Mouse (Mus musculus): ENCODE measurements at regions not wholly inside any gene's neighbourhood (a gene's known extent, or its start where the extent isn't known, plus 50 kb on each side); places are given as distances from the start of the nearest gene placed in this dataset.
A peak's percentile ranks its signal among the peaks of the same experiment; 100 is the strongest.

DNA sequence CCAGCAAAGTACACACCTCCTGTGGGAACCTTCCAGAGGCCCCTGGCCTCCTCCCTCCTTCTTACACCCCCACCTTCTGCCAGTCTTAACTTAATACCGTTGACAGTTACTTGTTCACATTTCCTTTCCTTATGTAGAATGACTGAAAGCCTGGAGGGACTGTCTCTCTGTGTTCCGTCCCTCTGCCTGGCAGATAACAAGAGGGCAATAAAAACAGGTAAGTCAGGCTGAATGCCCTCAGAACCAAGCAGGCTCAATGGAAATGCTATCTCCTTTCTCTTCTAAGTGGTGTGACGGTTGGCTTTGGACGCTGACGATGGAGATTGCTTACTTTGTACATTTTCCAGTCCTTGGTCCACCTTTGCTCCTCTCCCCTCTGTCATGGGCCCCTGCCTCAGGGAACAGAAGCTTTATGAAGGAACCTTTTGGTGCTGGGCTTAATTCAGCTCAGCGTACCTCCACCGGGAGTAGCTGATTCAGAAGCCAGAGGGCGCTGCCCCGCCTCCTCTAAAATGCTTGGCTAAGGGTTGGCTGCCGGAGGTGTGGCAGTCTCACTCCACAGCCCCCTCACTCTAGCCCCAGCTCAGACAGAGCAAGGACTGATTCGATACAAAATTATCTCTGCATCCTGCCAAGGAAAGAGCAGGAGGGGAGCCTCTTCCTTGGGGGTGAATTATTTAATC, 85.0 kb downstream of the 4930564D02Rik start:
- no peak overlapping the region for H3K4me3 ChIP-seq (ENCODE audit: low read depth, low read length)
- TF ChIP-seq CTCF (IDR thresholded peaks at IDR 0.05; ENCODE audit: low read depth) (peak; percentile 59), EP300 (IDR thresholded peaks at IDR 0.05; ENCODE audit: low read depth) (no peak)
- H3K9me3 ChIP-seq (replicated peaks; ENCODE audit: control insufficient read depth, low read length), result no peaks in the 10 kb centered on the region
- H3K27ac ChIP-seq (ENCODE audit: low read depth), result no peak overlapping the region
- no peaks in the 10 kb centered on the region for H3K4me1 ChIP-seq (ENCODE audit: control insufficient read depth, insufficient read depth)
- peak; percentile 51; the same call in 1 of the 2 replicates for ATAC-seq (ENCODE audit: insufficient read depth, low read depth)
- H3K9ac ChIP-seq (replicated peaks; ENCODE audit: low read depth, low read length), result no peak overlapping the region
- DNase-seq (ENCODE audit: low spot score), result peak; percentile 40
- H3K36me3 ChIP-seq (replicated peaks; ENCODE audit: control insufficient read depth, insufficient read depth, low read length), result no peaks in the 10 kb centered on the region
- WGBS, result 17% methylated on average over 11 of the region's 11 CpGs
- H3K27me3 ChIP-seq (ENCODE audit: control insufficient read depth, insufficient read depth, low read length), result no peaks in the 10 kb centered on the region
- H3K4me2 ChIP-seq (ENCODE audit: low read depth, low read length), result no peak overlapping the region

DNA sequence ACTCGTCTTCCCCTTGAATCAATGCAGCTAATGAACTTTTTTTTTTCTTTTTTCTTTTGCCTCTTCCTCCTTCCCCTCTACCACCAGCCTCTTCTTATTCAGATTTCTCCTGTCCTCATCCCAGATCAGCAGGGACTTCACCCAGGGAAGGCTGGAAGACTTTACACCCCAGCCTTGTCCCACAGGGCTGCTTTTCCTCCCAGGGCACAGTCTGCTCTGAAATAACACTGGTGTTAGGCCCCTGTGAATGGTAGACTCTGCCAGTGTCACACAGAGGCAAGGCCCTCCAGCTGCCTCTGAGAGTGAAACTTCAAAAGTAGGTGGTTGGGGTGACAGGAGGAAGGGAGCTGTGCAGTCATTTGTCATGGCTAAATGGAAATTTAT, 85.5 kb downstream of the 4930564D02Rik start:
- H3K9me3 ChIP-seq (replicated peaks; ENCODE audit: control insufficient read depth, low read length), result no peaks in the 10 kb centered on the region
- no peak overlapping the region for H3K9ac ChIP-seq (replicated peaks; ENCODE audit: low read depth, low read length)
- TF ChIP-seq EP300 (IDR thresholded peaks at IDR 0.05; ENCODE audit: low read depth), result no peak
- no peak for TF ChIP-seq CTCF (IDR thresholded peaks at IDR 0.05; ENCODE audit: low read depth)
- H3K4me1 ChIP-seq (ENCODE audit: control insufficient read depth, insufficient read depth), result no peaks in the 10 kb centered on the region
- H3K36me3 ChIP-seq (replicated peaks; ENCODE audit: control insufficient read depth, insufficient read depth, low read length), result no peaks in the 10 kb centered on the region
- ATAC-seq (ENCODE audit: insufficient read depth, low read depth) (no peak), DNase-seq (ENCODE audit: low spot score) (no peak)
- H3K4me2 ChIP-seq (ENCODE audit: low read depth, low read length), result no peak overlapping the region
- H3K27me3 ChIP-seq (ENCODE audit: control insufficient read depth, insufficient read depth, low read length), result no peaks in the 10 kb centered on the region
- WGBS, result 17% methylated on average over 1 of the region's 1 CpGs
- no peak overlapping the region for H3K27ac ChIP-seq (ENCODE audit: low read depth)
- H3K4me3 ChIP-seq (ENCODE audit: low read depth, low read length), result no peak overlapping the region

DNA sequence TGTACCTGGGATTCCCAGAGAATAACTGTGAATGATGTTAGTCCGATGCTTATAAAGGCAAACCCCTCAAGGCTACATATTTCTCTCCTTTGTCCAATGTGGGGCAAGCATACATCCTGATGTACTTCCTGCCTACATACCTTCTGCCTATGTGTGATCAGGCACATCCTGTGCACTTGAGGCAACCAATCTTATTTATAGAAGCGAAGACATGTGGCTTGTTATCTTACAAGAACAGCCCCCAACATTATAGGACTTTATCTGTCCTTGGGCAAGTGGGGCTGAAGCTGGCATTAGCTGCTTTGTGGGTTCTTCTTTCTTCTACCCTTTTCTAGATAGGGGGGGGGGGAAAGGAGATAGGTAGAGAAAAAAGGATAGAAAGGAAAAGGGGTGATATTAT, 91.7 kb downstream of the 4930564D02Rik start:
- no peak for ATAC-seq (ENCODE audit: insufficient read depth, low read depth)
- TF ChIP-seq EP300 (IDR thresholded peaks at IDR 0.05; ENCODE audit: low read depth) (no peak), CTCF (IDR thresholded peaks at IDR 0.05; ENCODE audit: low read depth) (no peak)
- 51% methylated on average over 2 of the region's 2 CpGs for WGBS

DNA sequence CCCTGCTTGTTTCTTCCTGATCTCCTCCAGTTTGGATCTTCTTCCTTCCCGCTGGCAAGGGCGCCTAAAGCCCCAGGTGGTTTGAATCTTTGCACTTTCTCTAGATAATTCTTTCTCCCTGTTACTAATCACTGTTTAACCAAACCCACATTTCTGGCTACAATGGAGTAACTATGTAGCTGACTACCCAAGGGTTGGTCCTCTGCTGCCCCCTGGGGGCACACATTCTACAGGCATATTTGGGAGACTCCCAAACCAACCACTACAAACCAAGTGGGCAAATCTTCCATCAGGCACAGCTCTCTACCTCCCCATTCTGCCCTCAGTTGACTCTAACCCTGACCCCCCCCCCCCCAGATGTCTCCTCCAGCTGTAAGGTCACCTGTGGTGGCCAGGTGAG, 98.7 kb downstream of the 4930564D02Rik start:
- Histone ChIP-seq H3K27me3 (ENCODE audit: control insufficient read depth, insufficient read depth, low read length) (no peaks in the 10 kb centered on the region), H3K9me3 (replicated peaks; ENCODE audit: control insufficient read depth, low read length) (peaks cover 2% of the 10 kb centered on the region; the same call in 1 of the 2 replicates), H3K9ac (replicated peaks; ENCODE audit: low read depth, low read length) (no peak overlapping the region), H3K4me1 (ENCODE audit: control insufficient read depth, insufficient read depth) (no peaks in the 10 kb centered on the region), H3K4me2 (ENCODE audit: low read depth, low read length) (no peak overlapping the region), H3K4me3 (ENCODE audit: low read depth, low read length) (no peak overlapping the region), H3K36me3 (replicated peaks; ENCODE audit: control insufficient read depth, insufficient read depth, low read length) (no peaks in the 10 kb centered on the region), H3K27ac (ENCODE audit: low read depth) (no peak overlapping the region)
- 45% methylated on average over 2 of the region's 2 CpGs for WGBS
- TF ChIP-seq EP300 (IDR thresholded peaks at IDR 0.05; ENCODE audit: low read depth), result no peak
- peak; percentile 76 for TF ChIP-seq CTCF (IDR thresholded peaks at IDR 0.05; ENCODE audit: low read depth)
- DNase-seq (ENCODE audit: low spot score) (peak; percentile 56), ATAC-seq (ENCODE audit: insufficient read depth, low read depth) (no peak)

More for the DNA sequence above, 91.7 kb downstream of the 4930564D02Rik start:
- Histone ChIP-seq H3K9me3 (replicated peaks; ENCODE audit: control insufficient read depth, low read length) (no peaks in the 10 kb centered on the region), H3K9ac (replicated peaks; ENCODE audit: low read depth, low read length) (no peak overlapping the region), H3K27ac (ENCODE audit: low read depth) (no peak overlapping the region), H3K27me3 (ENCODE audit: control insufficient read depth, insufficient read depth, low read length) (no peaks in the 10 kb centered on the region), H3K4me3 (ENCODE audit: low read depth, low read length) (no peak overlapping the region), H3K4me1 (ENCODE audit: control insufficient read depth, insufficient read depth) (no peaks in the 10 kb centered on the region), H3K36me3 (replicated peaks; ENCODE audit: control insufficient read depth, insufficient read depth, low read length) (no peaks in the 10 kb centered on the region), H3K4me2 (ENCODE audit: low read depth, low read length) (no peak overlapping the region)
- no peak for DNase-seq (ENCODE audit: low spot score)

DNA sequence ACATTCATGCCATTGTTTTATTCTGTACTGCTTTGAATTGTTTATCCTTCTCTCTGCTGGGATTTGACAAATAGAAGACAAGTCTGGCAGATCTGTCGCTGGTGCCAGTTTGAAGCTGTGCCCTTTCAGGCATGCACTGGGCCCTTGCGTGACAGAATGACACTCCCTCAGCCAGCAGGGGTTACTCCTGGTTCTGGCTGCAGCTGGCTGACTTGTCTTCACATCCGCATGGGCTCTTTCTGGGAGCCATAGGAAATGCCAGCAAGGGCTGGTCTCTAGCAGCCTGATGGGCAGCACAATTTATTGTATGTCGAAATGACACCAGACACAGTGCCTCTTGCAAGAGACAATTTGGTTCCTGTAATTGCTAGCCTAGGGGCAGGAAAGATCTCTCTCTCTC, 102.5 kb downstream of the 4930564D02Rik start:
- no peaks in the 10 kb centered on the region for H3K36me3 ChIP-seq (replicated peaks; ENCODE audit: control insufficient read depth, insufficient read depth, low read length)
- no peak for DNase-seq (ENCODE audit: low spot score)
- no peak overlapping the region for H3K4me3 ChIP-seq (ENCODE audit: low read depth, low read length)
- 50% methylated on average over 4 of the region's 4 CpGs for WGBS
- no peak for ATAC-seq (ENCODE audit: insufficient read depth, low read depth)
- no peak overlapping the region for H3K27ac ChIP-seq (ENCODE audit: low read depth)
- H3K9me3 ChIP-seq (replicated peaks; ENCODE audit: control insufficient read depth, low read length), result peaks cover 6% of the 10 kb centered on the region
- no peak overlapping the region for H3K4me2 ChIP-seq (ENCODE audit: low read depth, low read length)
- no peaks in the 10 kb centered on the region for H3K27me3 ChIP-seq (ENCODE audit: control insufficient read depth, insufficient read depth, low read length)
- H3K9ac ChIP-seq (replicated peaks; ENCODE audit: low read depth, low read length), result no peak overlapping the region
- TF ChIP-seq CTCF (IDR thresholded peaks at IDR 0.05; ENCODE audit: low read depth) (no peak), EP300 (IDR thresholded peaks at IDR 0.05; ENCODE audit: low read depth) (no peak)
- H3K4me1 ChIP-seq (ENCODE audit: control insufficient read depth, insufficient read depth), result no peaks in the 10 kb centered on the region

DNA sequence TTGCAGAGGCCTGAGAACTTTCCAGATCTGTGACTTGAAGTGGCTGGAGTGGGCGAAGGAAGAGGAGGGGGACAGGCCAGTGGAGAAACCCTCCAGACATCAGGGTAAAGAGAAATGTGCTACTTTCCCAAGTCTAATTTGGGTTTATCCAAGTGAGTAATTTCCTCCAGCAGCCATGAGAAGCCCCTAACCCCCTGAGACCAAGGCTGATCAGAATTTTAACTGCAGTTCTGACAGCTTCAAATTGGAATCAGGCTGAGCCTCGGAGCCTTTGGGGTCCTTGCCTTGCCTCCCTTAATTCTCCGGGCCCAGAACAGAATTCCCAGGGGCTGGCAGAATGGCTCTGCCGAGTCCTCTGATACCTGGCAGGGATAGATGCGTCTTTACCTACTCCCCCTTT, 104.9 kb downstream of the 4930564D02Rik start:
- 62% methylated on average over 5 of the region's 5 CpGs for WGBS
- TF ChIP-seq EP300 (IDR thresholded peaks at IDR 0.05; ENCODE audit: low read depth) (no peak), CTCF (IDR thresholded peaks at IDR 0.05; ENCODE audit: low read depth) (no peak)
- H3K4me1 ChIP-seq (ENCODE audit: control insufficient read depth, insufficient read depth), result no peaks in the 10 kb centered on the region
- H3K27ac ChIP-seq (ENCODE audit: low read depth), result no peak overlapping the region
- H3K9ac ChIP-seq (replicated peaks; ENCODE audit: low read depth, low read length), result no peak overlapping the region
- DNase-seq (ENCODE audit: low spot score) (no peak), ATAC-seq (ENCODE audit: insufficient read depth, low read depth) (no peak)
- no peak overlapping the region for H3K4me2 ChIP-seq (ENCODE audit: low read depth, low read length)
- H3K27me3 ChIP-seq (ENCODE audit: control insufficient read depth, insufficient read depth, low read length), result no peaks in the 10 kb centered on the region
- H3K9me3 ChIP-seq (replicated peaks; ENCODE audit: control insufficient read depth, low read length), result peaks cover 6% of the 10 kb centered on the region
- no peak overlapping the region for H3K4me3 ChIP-seq (ENCODE audit: low read depth, low read length)
- no peaks in the 10 kb centered on the region for H3K36me3 ChIP-seq (replicated peaks; ENCODE audit: control insufficient read depth, insufficient read depth, low read length)

Measured in heart, postnatal 0 days (tissue).